In genomic region chr15:85580934-85581562, GRCm38 (mm10) we compare ENCODE assay signal across 8 mouse cellular contexts. TPM values are rescaled to one million over a fixed set of nuclear protein-coding genes. Genes with fewer than 3 reads are reported as not detected.
DNase-seq lines count a peak whose midpoint lies in the region; ATAC-seq and TF ChIP-seq lines count a peak whose summit lies in the region.

No protein-coding gene starts in this region.

- no peaks in the 10 kb centered on the region for H3K79me2 ChIP-seq in myocyte (ENCODE audit: control insufficient read depth, insufficient read depth)

- peak overlapping the region; percentile 5 for H3ac ChIP-seq in myocyte (ENCODE audit: control insufficient read depth, insufficient read length)

- H3K9me3 ChIP-seq in embryonic facial prominence, embryonic 10.5 days, result no peaks in the 10 kb centered on the region
- H3K9me3 ChIP-seq in intestine, embryonic 14.5 days (ENCODE audit: control insufficient read depth, low read length), result no peaks in the 10 kb centered on the region

- under 1% methylated on average over 64 of the region's 66 CpGs for WGBS in embryonic facial prominence, embryonic 10.5 days
- under 1% methylated on average over 58 of the region's 66 CpGs for WGBS in intestine, embryonic 14.5 days

- peaks cover 60% of the 10 kb centered on the region for H3K4me1 ChIP-seq in embryonic facial prominence, embryonic 10.5 days
- H3K4me1 ChIP-seq in intestine, embryonic 14.5 days (replicated peaks; ENCODE audit: control insufficient read depth, insufficient read depth, low read length), result peaks cover 5% of the 10 kb centered on the region; the same call in 1 of the 2 replicates

- peaks cover 93% of the 10 kb centered on the region for H3K27me3 ChIP-seq in embryonic facial prominence, embryonic 10.5 days (replicated peaks; ENCODE audit: low read depth, poor library complexity, severe bottlenecking)
- H3K27me3 ChIP-seq in intestine, embryonic 14.5 days (replicated peaks; ENCODE audit: control insufficient read depth, insufficient read depth, low read length), result peaks cover 86% of the 10 kb centered on the region
- peaks cover 63% of the 10 kb centered on the region for H3K27me3 ChIP-seq in myocyte (ENCODE audit: control insufficient read depth, insufficient read depth, insufficient read length)

- no peaks in the 10 kb centered on the region for H3K36me3 ChIP-seq in embryonic facial prominence, embryonic 10.5 days (replicated peaks)
- H3K36me3 ChIP-seq in intestine, embryonic 14.5 days (ENCODE audit: control insufficient read depth, insufficient read depth, low read length), result no peaks in the 10 kb centered on the region
- no peaks in the 10 kb centered on the region for H3K36me3 ChIP-seq in myocyte (ENCODE audit: control insufficient read depth, insufficient read depth)

- DNase-seq in kidney, adult 18-20 months, result peak; percentile 35
- DNase-seq in kidney, postnatal 14 days, result no peak
- peak; percentile 42 for DNase-seq in embryonic facial prominence, embryonic 10.5 days (ENCODE audit: low spot score)
- DNase-seq in intestine, embryonic 14.5 days (ENCODE audit: low spot score), result peak; percentile 67
- DNase-seq in frontal cortex, postnatal 25 days (ENCODE audit: low spot score in 2 of 2), result no peak

- TF ChIP-seq POLR2A in myocyte (IDR thresholded peaks at IDR 0.05; ENCODE audit: insufficient read length, low read depth), result no peak

- peak overlapping the region; percentile 81 for H3K4me2 ChIP-seq in intestine, embryonic 14.5 days (ENCODE audit: low read length)
- H3K4me2 ChIP-seq in myocyte (ENCODE audit: low read depth), result peak overlapping the region; percentile 76

- H3K9ac ChIP-seq in intestine, embryonic 14.5 days (ENCODE audit: low read length), result peak overlapping the region; percentile 22; the same call in 1 of the 2 replicates

- peak overlapping the region; percentile 76 for H3K27ac ChIP-seq in embryonic facial prominence, embryonic 10.5 days (replicated peaks)
- H3K27ac ChIP-seq in intestine, embryonic 14.5 days (ENCODE audit: low read depth), result no peak overlapping the region

- no peak for ATAC-seq in intestine, embryonic 14.5 days (replicated peaks; ENCODE audit: low FRiP score, low TSS enrichment, low read depth)
- ATAC-seq in erythroblast, adult 5-6 weeks (replicated peaks; ENCODE audit: low FRiP score, poor library complexity, severe bottlenecking), result no peak
- no peak for ATAC-seq in CD4-positive, CD25-positive, alpha-beta regulatory T cell, adult 4 months

- H3K4me3 ChIP-seq in embryonic facial prominence, embryonic 10.5 days, result peak overlapping the region; percentile 65
- H3K4me3 ChIP-seq in intestine, embryonic 14.5 days (ENCODE audit: low read depth, low read length), result peak overlapping the region; percentile 43
- H3K4me3 ChIP-seq in myocyte, result peak overlapping the region; percentile 1

TF ChIP-seq in myocyte, 11 proteins besides CTCF, POLR2A, EP300 and RAD21:
- TF ChIP-seq USF1 (IDR thresholded peaks at IDR 0.05; ENCODE audit: low read depth) (no peak), CEBPB (IDR thresholded peaks at IDR 0.05; ENCODE audit: insufficient read depth, poor library complexity, severe bottlenecking) (no peak), MYOD1 (IDR thresholded peaks at IDR 0.05; ENCODE audit: control insufficient read depth in 1 of 3, insufficient read length in 2 of 3, low read depth in 2 of 3) (peak in 1 of 3 experiments; percentile 47), SRF (IDR thresholded peaks at IDR 0.05; ENCODE audit: control insufficient read depth, insufficient read length, low read depth) (no peak), TCF12 (IDR thresholded peaks at IDR 0.05; ENCODE audit: insufficient read depth, poor library complexity, severe bottlenecking) (no peak), MYOG (IDR thresholded peaks at IDR 0.05; ENCODE audit: control insufficient read depth in 1 of 3, insufficient read depth in 1 of 3, insufficient read length in 2 of 3, low read depth in 2 of 3) (peak in 1 of 3 experiments; percentile 6), REST (IDR thresholded peaks at IDR 0.05; ENCODE audit: insufficient read depth, insufficient read length) (no peak), TCF3 (IDR thresholded peaks at IDR 0.05; ENCODE audit: insufficient read length, low read depth) (no peak)

RNA-seq across cellular contexts. Expression of gene Wnt7b, which starts 1.2 kb away (rescaled TPM):
- 22.0 and 29.5 TPM in 2 replicates for polyA plus RNA-seq in embryonic facial prominence, embryonic 10.5 days (2016; fragmentation: Nextera tagmentation; extraction: Ambion mirVana)
- 0.42 and 2.2 TPM in 2 replicates for polyA plus RNA-seq in intestine, embryonic 14.5 days (2014; fragmentation: Nextera tagmentation; extraction: Ambion mirVana)
- polyA plus RNA-seq in myocyte (2012; fragmentation: generic; extraction: Trizol), result 7.9 TPM
- not detected in 2 replicates for total RNA-seq in erythroblast, adult 5-6 weeks (2015; ENCODE audit: low replicate concordance)
- total RNA-seq in erythroblast, adult 5-6 weeks (2017; ENCODE audit: low replicate concordance), result not detected in 2 replicates
- polyA plus RNA-seq in CD4-positive, CD25-positive, alpha-beta regulatory T cell, adult 4 months (2017; shearing (Covaris generic)), result not detected

Comparison
In these comparisons a context has a peak if more than half of its experiments do, and no peak if none do; other contexts are left out.
1. DNase-seq: peak in kidney, adult 18-20 months (single experiment), embryonic facial prominence, embryonic 10.5 days (single experiment) and intestine, embryonic 14.5 days (single experiment); none in kidney, postnatal 14 days (single experiment) and frontal cortex, postnatal 25 days (0 of 2).
2. H3K4me3 ChIP-seq: peak in every context shown above with its lines; median percentile 65 in embryonic facial prominence, embryonic 10.5 days; 43 in intestine, embryonic 14.5 days; 1 in myocyte.